Mouse (Mus musculus) G1E (cell line): ENCODE results near the gene Cnpy1.

Experiments used
- CTCF ChIP-seq: IDR thresholded peaks from 2 replicates; pipeline ENCODE4 v1.5.1; 2012; ENCODE audit warnings: low read depth, low read length, inconsistent platforms, mixed read lengths
- GATA1 ChIP-seq: IDR thresholded peaks from 2 replicates; pipeline ENCODE4 v1.6.1; 2012; ENCODE audit warnings: borderline replicate concordance, low read length, inconsistent platforms, mixed read lengths
- POLR2AphosphoS5 ChIP-seq: IDR thresholded peaks from 2 replicates; pipeline ENCODE4 v1.6.1; 2012; ENCODE audit warnings: low read depth, low read length, inconsistent platforms; ENCODE audit not compliant: insufficient replicate concordance
- TAL1 ChIP-seq: conservative IDR thresholded peaks from 2 replicates; pipeline ENCODE4 v1.6.1; 2012; ENCODE audit warnings: low read depth, low read length, inconsistent platforms, mixed read lengths

GRCm38 (mm10) chr5:28172261-28172920 is 73.2 kb downstream of the Cnpy1 start:
- TF ChIP-seq CTCF = no peak
- TF ChIP-seq GATA1 = no peak
- TF ChIP-seq POLR2AphosphoS5 = no peak
- TF ChIP-seq TAL1 = no peak
